Mouse (Mus musculus): Measurements from ENCODE around the gene Sfxn3. TPM values are rescaled to one million over a fixed set of nuclear protein-coding genes. Genes with fewer than 3 reads are reported as not detected.

The Sfxn3 gene
- polyA plus RNA-seq, 1 experiment from 2014 or later, result 6.8 TPM

GRCm38 (mm10) chr19:45074580-45075322, 27.4 kb downstream of the Sfxn3 start, which contains the start of gene Kazald1:
Kazald1 (plus strand) TSS chr19:45075241.
- H3K27ac ChIP-seq (ENCODE audit: low read depth, low read length), result peak within 1 kb of the TSS; percentile 78
- WGBS, result under 1% methylated on average over 44 of the region's 45 CpGs
- no peaks in the 10 kb centered on the region for H3K36me3 ChIP-seq (ENCODE audit: control insufficient read depth, insufficient read depth, low read length)
- H3K9me3 ChIP-seq (ENCODE audit: control insufficient read depth, low read length), result no peaks in the 10 kb centered on the region
- peak within 1 kb of the TSS; percentile 85 for H3K4me2 ChIP-seq
- peaks cover 27% of the 10 kb centered on the region for H3K4me1 ChIP-seq (replicated peaks; ENCODE audit: control insufficient read depth, insufficient read depth, low read length)
- DNase-seq (ENCODE audit: low spot score) (peak; percentile 93), ATAC-seq (replicated peaks; ENCODE audit: low FRiP score) (peak; percentile 87)
- H3K4me3 ChIP-seq (ENCODE audit: low read depth, low read length), result peak within 1 kb of the TSS; percentile 68
- peaks cover 44% of the 10 kb centered on the region for H3K27me3 ChIP-seq (replicated peaks; ENCODE audit: control insufficient read depth, insufficient read depth, low read length)
- peak within 1 kb of the TSS; percentile 77 for H3K9ac ChIP-seq (ENCODE audit: low read depth, low read length)

GRCm38 (mm10) chr19:45075323-45076035, 28.2 kb downstream of the Sfxn3 start:
- 2% methylated on average over 32 of the region's 32 CpGs for WGBS
- peak; percentile 33 for ATAC-seq (replicated peaks; ENCODE audit: low FRiP score)

DNA sequence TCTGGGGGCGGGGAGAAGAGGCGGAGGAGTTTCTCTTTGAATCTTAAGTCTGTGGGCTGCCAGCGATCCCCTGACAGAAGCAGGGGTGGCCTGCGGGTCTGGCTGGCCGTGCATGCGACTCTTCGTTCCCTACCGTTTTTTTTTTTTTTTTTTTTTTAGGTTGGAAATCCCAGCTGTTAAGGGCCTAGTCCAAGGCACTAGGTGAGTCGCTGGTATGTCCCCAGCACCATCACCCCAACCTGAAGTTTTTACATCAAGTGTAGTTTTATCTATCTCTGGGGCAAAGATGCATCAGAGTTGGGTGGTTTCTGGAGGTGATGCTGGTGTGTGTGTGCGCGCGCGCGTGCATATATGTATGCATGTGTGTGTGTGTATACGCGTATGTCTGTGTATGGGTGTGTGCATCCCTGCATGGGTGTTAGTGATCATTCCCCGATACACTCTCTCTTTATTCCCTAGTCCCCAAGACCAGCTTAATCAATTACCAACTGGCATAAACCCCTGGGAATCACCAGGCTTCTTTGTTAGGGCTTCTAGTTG, 28.8 kb downstream of the Sfxn3 start:
- ATAC-seq (replicated peaks; ENCODE audit: low FRiP score), result no peak
- Histone ChIP-seq H3K27me3 (replicated peaks; ENCODE audit: control insufficient read depth, insufficient read depth, low read length) (peaks cover 58% of the 10 kb centered on the region), H3K4me1 (replicated peaks; ENCODE audit: control insufficient read depth, insufficient read depth, low read length) (peaks cover 38% of the 10 kb centered on the region), H3K4me2 (peak overlapping the region; percentile 85), H3K4me3 (ENCODE audit: low read depth, low read length) (peak overlapping the region; percentile 68), H3K27ac (ENCODE audit: low read depth, low read length) (no peak overlapping the region), H3K9me3 (ENCODE audit: control insufficient read depth, low read length) (no peaks in the 10 kb centered on the region), H3K36me3 (ENCODE audit: control insufficient read depth, insufficient read depth, low read length) (no peaks in the 10 kb centered on the region), H3K9ac (ENCODE audit: low read depth, low read length) (peak overlapping the region; percentile 77)
- DNase-seq (ENCODE audit: low spot score), result no peak
- 11% methylated on average over 17 of the region's 17 CpGs for WGBS

More at GRCm38 (mm10) chr19:45075323-45076035, 28.2 kb downstream of the Sfxn3 start:
- H3K27me3 ChIP-seq (replicated peaks; ENCODE audit: control insufficient read depth, insufficient read depth, low read length), result peaks cover 51% of the 10 kb centered on the region
- peak overlapping the region; percentile 68 for H3K4me3 ChIP-seq (ENCODE audit: low read depth, low read length)
- peak overlapping the region; percentile 77 for H3K9ac ChIP-seq (ENCODE audit: low read depth, low read length)
- H3K27ac ChIP-seq (ENCODE audit: low read depth, low read length), result peak overlapping the region; percentile 8; the same call in 1 of the 2 replicates
- H3K36me3 ChIP-seq (ENCODE audit: control insufficient read depth, insufficient read depth, low read length), result no peaks in the 10 kb centered on the region
- peaks cover 35% of the 10 kb centered on the region for H3K4me1 ChIP-seq (replicated peaks; ENCODE audit: control insufficient read depth, insufficient read depth, low read length)
- H3K9me3 ChIP-seq (ENCODE audit: control insufficient read depth, low read length), result no peaks in the 10 kb centered on the region
- no peak for DNase-seq (ENCODE audit: low spot score)
- peak overlapping the region; percentile 85 for H3K4me2 ChIP-seq

- Histone ChIP-seq H3K4me2 (peak overlapping the region; percentile 85), H3K27ac (ENCODE audit: low read depth, low read length) (no peak overlapping the region), H3K9me3 (ENCODE audit: control insufficient read depth, low read length) (no peaks in the 10 kb centered on the region), H3K4me3 (ENCODE audit: low read depth, low read length) (peak overlapping the region; percentile 68), H3K4me1 (replicated peaks; ENCODE audit: control insufficient read depth, insufficient read depth, low read length) (peaks cover 39% of the 10 kb centered on the region), H3K36me3 (ENCODE audit: control insufficient read depth, insufficient read depth, low read length) (no peaks in the 10 kb centered on the region), H3K9ac (ENCODE audit: low read depth, low read length) (no peak overlapping the region), H3K27me3 (replicated peaks; ENCODE audit: control insufficient read depth, insufficient read depth, low read length) (peaks cover 64% of the 10 kb centered on the region)
- ATAC-seq (replicated peaks; ENCODE audit: low FRiP score), result no peak
- DNase-seq (ENCODE audit: low spot score), result peak; percentile 68
- 2% methylated on average over 62 of the region's 62 CpGs for WGBS
Observed at GRCm38 (mm10) chr19:45076586-45077510, 29.5 kb downstream of the Sfxn3 start.

GRCm38 (mm10) chr19:45077742-45078645, 30.7 kb downstream of the Sfxn3 start:
- no peak overlapping the region for H3K4me2 ChIP-seq

GRCm38 (mm10) chr19:45078971-45079764, 31.9 kb downstream of the Sfxn3 start:
- Histone ChIP-seq H3K9me3 (ENCODE audit: control insufficient read depth, low read length) (no peaks in the 10 kb centered on the region), H3K27ac (ENCODE audit: low read depth, low read length) (no peak overlapping the region), H3K4me1 (replicated peaks; ENCODE audit: control insufficient read depth, insufficient read depth, low read length) (peaks cover 43% of the 10 kb centered on the region), H3K4me3 (ENCODE audit: low read depth, low read length) (peak overlapping the region; percentile 39), H3K4me2 (peak overlapping the region; percentile 61), H3K27me3 (replicated peaks; ENCODE audit: control insufficient read depth, insufficient read depth, low read length) (peaks cover 78% of the 10 kb centered on the region), H3K36me3 (ENCODE audit: control insufficient read depth, insufficient read depth, low read length) (no peaks in the 10 kb centered on the region), H3K9ac (ENCODE audit: low read depth, low read length) (no peak overlapping the region)
- ATAC-seq (replicated peaks; ENCODE audit: low FRiP score) (no peak), DNase-seq (ENCODE audit: low spot score) (no peak)
- 13% methylated on average over 17 of the region's 17 CpGs for WGBS

More at GRCm38 (mm10) chr19:45077742-45078645, 30.7 kb downstream of the Sfxn3 start:
- Histone ChIP-seq H3K27me3 (replicated peaks; ENCODE audit: control insufficient read depth, insufficient read depth, low read length) (peaks cover 71% of the 10 kb centered on the region), H3K9ac (ENCODE audit: low read depth, low read length) (no peak overlapping the region), H3K36me3 (ENCODE audit: control insufficient read depth, insufficient read depth, low read length) (no peaks in the 10 kb centered on the region), H3K4me3 (ENCODE audit: low read depth, low read length) (no peak overlapping the region), H3K27ac (ENCODE audit: low read depth, low read length) (no peak overlapping the region), H3K9me3 (ENCODE audit: control insufficient read depth, low read length) (no peaks in the 10 kb centered on the region), H3K4me1 (replicated peaks; ENCODE audit: control insufficient read depth, insufficient read depth, low read length) (peaks cover 39% of the 10 kb centered on the region)
- DNase-seq (ENCODE audit: low spot score), result no peak
- ATAC-seq (replicated peaks; ENCODE audit: low FRiP score), result no peak
- WGBS, result 11% methylated on average over 20 of the region's 20 CpGs

Data from liver, embryonic 11.5 days (tissue).